Mouse (Mus musculus) adrenal gland, postnatal 25 days (tissue): ENCODE measurements around the gene Psd. TPM values are rescaled to one million over a fixed set of nuclear protein-coding genes. Genes with fewer than 3 reads are reported as not detected.

Experiments used
- DNase-seq: peaks from one replicate; pipeline ENCODE4 v3.0.0; 2021; ENCODE audit warnings: mixed read lengths
- total RNA-seq: library from RNA; stranded (reverse); gene quantifications from 2 replicates; pipeline ENCODE4 v1.2.3, GENCODE M21; 2021

The Psd gene
- total RNA-seq, 1 experiment from 2014 or later: 12.7 TPM

DNA sequence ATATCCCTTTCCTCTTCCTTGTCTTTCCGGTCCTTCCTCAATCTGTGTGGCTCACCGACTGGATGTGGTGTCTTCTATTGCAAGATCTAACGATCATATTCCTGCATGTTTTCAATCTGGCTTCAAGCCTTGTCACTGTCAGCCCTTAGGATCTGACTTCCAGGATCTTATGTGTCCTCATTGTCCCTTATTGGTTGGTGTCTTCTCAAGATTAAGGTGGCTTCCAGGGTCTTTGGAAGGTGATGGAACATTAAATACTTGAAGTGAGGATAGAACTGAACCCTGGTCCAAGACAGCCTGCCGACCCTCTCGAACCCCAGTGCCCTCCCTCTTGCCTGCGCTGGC is 12.0 kb upstream of the Psd start:
- no peak for DNase-seq

DNA sequence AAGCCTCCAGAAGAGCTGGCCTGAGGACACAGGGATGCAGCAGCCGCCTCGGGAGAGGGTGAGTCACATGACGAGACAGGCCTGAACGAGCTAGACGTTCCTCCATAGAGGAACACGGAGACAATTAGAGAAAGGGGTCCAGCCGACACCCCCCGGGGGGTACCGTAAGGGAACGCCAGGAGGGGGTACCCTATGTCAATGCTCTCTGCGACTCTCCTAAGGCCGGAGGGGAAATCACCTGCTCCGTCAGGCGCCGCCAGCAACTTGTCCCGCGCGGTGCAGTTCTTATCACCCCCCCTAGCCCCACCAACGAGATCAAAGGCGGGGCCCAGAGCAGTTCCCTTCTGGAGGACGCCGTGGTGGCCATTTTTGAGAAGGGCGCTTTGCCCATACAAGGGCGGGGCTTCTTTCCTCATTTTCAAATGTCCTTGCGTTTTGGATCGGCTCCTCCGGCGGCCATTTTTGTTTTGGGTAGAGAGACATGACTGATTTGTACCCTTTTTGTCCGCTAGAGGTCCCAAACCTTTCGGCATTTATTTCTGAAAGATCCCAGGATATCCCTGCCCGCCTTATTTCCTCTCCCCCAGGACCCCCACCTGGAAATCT is 11.5 kb upstream of the Psd start, which contains the start of gene Cuedc2:
Cuedc2 (minus strand) TSS at position 372 of the 606 bp plus-strand sequence.
- peak; percentile 94 for DNase-seq

- no peak for DNase-seq
Observed at GRCm38 (mm10) chr19:46337719-46338330, 10.9 kb upstream of the Psd start.

DNA sequence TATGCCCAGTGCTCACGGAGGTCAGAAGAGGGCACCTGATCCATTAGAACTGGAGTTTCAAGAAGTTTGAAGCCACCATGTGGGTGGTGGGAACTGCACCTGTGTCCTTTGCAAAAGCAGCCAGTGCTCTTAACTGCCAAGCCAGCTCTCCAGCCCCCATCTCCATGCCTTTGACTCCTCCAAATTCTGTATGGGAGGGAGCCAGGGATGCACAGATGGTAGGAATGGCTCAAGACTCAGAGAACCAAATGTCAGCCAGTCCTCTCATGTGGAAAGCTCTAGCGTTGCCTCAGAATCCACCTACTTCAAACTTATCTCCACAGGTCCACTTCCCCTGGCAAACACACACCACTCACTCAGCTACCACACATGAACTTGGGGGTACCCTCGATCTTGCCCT is 7.0 kb upstream of the Psd start:
- no peak for DNase-seq

DNA sequence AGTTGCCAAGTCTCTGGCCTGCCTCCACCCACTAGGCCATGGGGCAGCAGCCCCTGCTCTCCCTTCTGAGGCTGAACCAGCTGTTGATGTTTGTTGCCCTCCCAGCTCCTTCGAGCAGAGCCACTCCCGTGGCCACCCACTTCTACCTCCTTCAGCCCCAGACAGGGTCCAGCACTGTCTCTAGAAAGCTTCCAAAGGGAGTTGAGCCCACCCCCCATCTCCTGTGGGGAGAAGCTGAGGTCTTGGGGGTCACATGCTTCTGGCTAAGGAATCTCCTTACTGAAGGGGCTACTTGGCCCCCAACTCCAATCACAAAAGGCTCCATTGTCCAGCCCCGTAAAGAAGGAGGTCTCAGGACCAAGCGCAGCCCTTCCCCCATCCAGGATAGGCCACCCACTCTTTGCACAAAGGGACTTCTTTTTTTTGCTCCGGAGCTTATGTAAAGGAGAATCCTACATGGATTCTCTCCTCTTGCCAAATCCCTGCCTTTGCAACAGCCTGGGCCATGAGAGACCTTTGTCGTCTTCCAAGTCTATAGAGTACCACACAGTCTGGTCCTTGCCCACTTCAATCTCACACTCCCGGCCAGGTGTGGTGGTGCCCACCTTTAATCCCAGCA is 5.9 kb upstream of the Psd start:
- DNase-seq: no peak

- DNase-seq: no peak
Observed at GRCm38 (mm10) chr19:46331936-46332335, 5.0 kb upstream of the Psd start.

DNA sequence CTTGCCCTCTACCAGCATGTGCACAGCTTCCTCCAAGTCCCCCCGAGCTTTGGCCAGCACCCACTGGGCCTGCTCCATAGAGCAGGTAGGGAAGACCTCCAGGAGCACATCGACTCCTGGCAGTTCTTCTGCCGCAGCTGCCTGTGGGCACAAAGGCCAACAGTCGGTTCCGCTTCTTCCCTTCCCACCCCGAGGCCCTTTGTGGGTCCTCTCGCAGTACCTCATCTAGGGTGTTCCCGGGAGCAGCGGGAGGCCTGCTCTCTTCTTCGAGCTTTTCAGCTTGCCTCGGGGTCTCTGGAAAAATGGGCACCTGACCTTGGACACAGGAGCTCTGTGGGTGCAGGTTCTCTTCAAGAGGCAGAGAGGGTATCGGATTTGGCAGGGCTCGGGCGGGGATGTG is 4.4 kb upstream of the Psd start:
- no peak for DNase-seq

GRCm38 (mm10) chr19:46330696-46331095 is 3.7 kb upstream of the Psd start:
- DNase-seq: no peak

- peak; percentile 87 for DNase-seq
Observed at GRCm38 (mm10) chr19:46329951-46330350, 3.0 kb upstream of the Psd start.

DNA sequence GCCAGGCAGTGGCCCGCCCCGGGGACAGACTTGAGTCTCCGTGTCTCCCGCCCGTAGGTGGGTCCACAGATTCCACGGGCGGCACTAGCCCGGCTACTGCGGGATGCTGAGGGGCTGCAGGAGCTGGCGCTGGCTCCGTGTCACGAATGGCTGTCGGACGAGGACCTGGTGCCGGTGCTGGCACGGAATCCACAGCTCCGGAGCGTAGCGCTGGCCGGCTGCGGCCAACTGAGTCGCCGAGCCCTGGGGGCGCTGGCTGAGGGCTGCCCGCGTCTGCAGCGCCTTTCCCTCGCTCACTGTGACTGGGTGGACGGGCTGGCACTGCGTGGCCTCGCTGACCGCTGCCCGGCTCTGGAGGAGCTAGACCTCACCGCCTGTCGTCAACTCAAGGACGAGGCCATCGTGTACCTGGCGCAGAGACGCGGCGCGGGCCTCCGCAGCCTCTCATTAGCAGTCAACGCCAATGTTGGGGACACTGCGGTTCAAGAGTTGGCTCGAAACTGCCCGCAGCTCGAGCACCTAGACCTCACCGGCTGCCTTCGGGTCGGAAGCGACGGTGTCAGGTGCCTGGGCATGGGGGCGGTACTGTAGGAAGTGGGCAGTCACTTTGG is 2.2 kb upstream of the Psd start:
- peak; percentile 35 for DNase-seq

GRCm38 (mm10) chr19:46328081-46329030 is 1.4 kb upstream of the Psd start, which contains the start of gene Fbxl15:
TSS of gene Fbxl15 (plus strand) at chr19:46328184.
- DNase-seq: peak; percentile 92

DNA sequence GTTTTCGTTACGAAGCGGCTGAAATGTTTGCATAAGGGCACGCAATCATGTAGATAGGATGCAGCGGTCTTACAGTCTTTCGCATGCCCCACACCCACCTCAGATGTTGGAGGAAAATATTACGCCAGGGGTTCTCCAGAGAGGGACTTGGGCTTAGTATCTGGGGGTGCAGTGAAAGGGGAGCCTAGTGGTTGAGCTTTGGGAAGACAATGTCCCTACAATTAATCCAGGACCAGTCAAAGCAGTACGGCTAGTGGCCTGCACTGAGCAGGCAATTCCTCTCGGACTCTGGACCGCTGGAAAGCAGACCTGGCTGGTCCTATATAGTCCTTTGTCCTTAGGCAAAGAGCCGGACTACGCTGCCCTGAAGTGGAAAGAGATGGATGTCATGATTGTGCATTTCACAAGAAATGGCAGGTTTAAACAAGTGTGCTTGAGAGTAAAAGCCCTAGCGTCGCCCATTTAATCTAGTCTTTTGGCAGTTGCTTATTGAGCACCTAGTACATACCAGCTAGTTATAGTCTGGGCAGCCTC is 642 bp upstream of the Psd start:
- no peak for DNase-seq

DNA sequence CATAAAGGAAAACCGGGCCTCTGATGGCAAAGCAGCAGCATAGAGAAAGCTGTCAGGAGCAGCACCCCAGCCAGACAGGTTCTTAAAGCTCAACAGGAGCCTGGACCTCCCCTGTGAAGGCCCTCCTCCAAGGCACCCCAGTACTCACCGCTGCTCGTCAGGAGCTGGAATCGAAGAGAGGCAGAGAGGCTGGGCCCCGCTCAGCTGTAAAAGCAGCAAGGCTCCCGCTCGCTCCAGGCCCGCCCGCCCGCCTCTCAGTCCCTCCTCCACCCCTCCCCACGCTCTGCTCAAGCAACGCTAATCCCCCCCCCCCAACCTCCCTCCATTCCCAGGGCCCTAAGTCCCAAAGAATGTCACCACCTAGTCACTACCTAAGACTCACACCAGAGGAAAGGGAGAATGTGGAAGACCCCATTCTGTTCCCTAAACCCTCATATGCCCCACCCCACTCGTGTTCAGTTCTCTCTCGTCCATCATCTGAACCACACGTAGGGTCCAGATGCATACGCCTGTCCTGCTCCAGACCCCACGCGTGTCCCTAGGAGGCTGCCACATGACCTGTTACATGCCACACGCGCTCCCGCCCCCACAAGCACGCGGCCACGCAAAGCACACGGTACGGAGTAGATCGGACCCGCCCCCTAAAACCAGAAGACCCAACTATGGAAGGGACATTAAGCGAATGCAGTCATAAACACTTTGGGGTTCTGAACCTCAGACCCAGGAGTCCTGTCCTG is 769 bp downstream of the Psd start:
- no peak for DNase-seq

GRCm38 (mm10) chr19:46324918-46325317 is 2.0 kb downstream of the Psd start:
- no peak for DNase-seq

- no peak for DNase-seq
Observed at GRCm38 (mm10) chr19:46324366-46324765, 2.6 kb downstream of the Psd start.

DNA sequence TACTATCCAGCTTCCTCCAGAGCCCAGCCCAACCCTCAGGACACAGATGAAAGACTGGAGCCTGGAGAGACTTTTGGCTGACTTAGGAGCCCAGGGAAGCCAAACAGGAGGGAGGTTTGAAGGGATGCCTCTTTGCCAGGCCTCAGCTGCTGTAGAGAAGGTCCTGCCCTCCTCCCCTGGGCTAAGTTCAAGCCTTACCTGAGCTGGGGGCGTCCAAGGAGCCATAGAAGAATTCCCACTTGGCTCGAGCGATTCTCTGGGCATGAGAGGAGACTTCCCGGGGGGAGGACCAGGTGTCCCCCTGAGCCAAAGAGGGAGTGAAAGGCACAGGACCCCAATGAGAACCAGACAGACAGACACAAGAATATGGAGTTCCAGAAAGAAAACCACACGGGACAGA is 3.2 kb downstream of the Psd start:
- DNase-seq: no peak

GRCm38 (mm10) chr19:46322996-46323572 is 3.9 kb downstream of the Psd start:
- DNase-seq: no peak

DNA sequence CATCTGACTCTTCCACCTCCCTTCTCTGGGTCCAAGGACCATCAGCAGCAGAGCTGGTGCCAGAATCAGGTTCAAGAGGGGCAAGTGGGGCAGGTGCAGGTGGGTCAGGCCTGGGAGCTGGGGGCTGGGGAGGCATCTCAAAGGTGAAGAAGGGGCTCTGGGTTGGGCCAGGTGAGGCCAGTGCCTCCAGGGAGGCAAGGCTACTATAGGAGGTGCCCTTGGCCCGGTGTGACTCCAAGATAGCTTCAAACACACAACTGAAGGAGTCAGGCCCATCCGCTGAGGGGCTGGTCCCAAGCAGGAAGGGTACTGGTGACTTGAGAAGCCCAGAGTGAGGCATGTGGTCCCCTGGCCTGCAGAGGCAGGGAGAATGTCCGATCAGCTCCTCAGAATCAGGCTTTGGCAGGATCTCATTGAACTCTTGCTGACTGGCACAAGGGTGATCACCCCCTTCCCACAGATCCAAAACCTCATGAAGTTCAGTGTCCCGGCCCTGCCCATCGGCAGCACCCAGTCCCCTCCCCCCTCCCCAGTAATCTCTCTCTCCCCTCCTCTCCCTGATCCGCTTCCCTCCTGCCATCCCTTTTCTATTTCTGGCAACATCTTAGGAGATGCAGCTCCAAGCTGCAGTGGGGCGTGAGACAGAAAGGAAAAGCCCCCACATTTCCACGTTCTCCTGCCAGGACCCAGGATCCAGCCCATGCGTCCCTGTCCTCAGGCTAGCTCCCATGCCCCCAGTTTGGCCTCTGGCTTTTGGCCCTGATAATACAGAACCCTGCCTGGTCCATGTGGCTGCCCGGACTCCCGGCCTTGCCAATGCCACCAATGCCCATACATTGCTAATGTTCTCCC is 4.6 kb downstream of the Psd start:
- DNase-seq: no peak

DNA sequence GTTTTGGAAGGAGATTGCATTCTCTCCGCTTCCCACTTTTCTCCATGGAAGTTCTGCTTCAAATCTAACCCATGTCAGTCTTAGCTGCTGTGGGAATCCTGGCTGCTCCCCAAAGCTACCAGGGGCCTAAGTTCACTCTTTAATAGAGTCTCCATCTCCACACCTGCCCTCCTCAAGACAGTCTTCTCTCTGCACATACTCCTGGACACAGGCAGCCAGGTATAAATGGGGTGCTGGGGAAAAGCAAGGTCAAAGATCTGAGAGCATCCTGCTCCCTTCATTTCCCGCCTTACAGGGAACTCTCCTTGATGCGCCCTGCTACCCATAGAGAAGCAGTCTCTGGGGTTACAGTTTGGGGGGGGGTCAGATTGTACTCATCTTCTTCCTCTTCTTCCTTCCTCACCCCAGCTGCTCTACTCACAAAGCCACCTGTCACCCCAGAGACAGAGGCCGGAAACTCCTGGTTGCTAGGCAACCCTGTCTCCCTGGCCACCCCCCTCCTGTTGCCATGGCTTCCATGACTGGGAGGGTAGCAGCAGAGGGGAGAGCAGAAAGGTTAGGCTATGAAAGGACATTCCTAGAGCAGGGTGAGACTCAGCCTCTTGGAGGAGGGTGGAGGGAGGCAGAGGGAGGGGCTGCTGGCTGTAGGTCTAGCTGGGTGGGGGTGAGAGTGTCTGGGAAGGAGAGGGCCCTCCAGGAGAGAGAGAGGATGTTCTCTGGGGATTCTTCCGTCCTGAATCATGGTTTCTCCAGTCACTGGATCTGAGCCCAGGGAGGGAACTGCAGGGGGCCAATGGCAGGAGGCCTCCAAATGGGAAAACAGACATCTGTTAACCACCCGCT is 5.6 kb downstream of the Psd start:
- DNase-seq: no peak
